Mouse (Mus musculus) kidney, postnatal 36 days (tissue): Measurements from ENCODE around the gene Spsb4.
"Not testable (repeated sequence)": the region's sequence is repeated elsewhere in the genome, so short reads cannot be mapped to it uniquely, and the experiment has no call there.

Experiments
- DNase-seq, 2 experiments: peaks; one replicate each; pipeline ENCODE4 v3.0.0; 2021 to 2022; ENCODE audit warnings: mixed read lengths in 2 of 2

The Spsb4 gene

GRCm38 (mm10) chr9:96948546-96948945 is 70.1 kb downstream of the Spsb4 start:
- no peak for DNase-seq

GRCm38 (mm10) chr9:96947171-96947570 is 71.5 kb downstream of the Spsb4 start:
- DNase-seq = no peak

- DNase-seq = no peak
These were observed 74.1 kb downstream of the Spsb4 start for GRCm38 (mm10) chr9:96944517-96944916.

GRCm38 (mm10) chr9:96942975-96943374 is 75.7 kb downstream of the Spsb4 start:
- DNase-seq = no peak

GRCm38 (mm10) chr9:96938887-96939286 is 79.8 kb downstream of the Spsb4 start:
- no peak for DNase-seq

GRCm38 (mm10) chr9:96936427-96936826 is 82.2 kb downstream of the Spsb4 start:
- not testable (repeated sequence) for DNase-seq

- no peak for DNase-seq
These were observed 82.9 kb downstream of the Spsb4 start for GRCm38 (mm10) chr9:96935556-96936300.

- DNase-seq = no peak
These were observed 83.8 kb downstream of the Spsb4 start for GRCm38 (mm10) chr9:96934816-96935215.

GRCm38 (mm10) chr9:96932751-96933150 is 85.9 kb downstream of the Spsb4 start:
- no peak for DNase-seq

- DNase-seq = no peak
These were observed 94.9 kb downstream of the Spsb4 start for GRCm38 (mm10) chr9:96923577-96924316.

- no peak for DNase-seq
These were observed 95.5 kb downstream of the Spsb4 start for GRCm38 (mm10) chr9:96923119-96923518.

- DNase-seq = peak; percentile 93 to 95
These were observed 101.8 kb downstream of the Spsb4 start for GRCm38 (mm10) chr9:96916620-96917538.

GRCm38 (mm10) chr9:96916076-96916475 is 102.6 kb downstream of the Spsb4 start:
- DNase-seq = no peak

GRCm38 (mm10) chr9:96914851-96915250 is 103.8 kb downstream of the Spsb4 start:
- peak; percentile 57 to 60 for DNase-seq

GRCm38 (mm10) chr9:96914005-96914404 is 104.6 kb downstream of the Spsb4 start:
- DNase-seq = no peak

GRCm38 (mm10) chr9:96909503-96909902 is 109.1 kb downstream of the Spsb4 start:
- no peak for DNase-seq

- DNase-seq = no peak
These were observed 109.9 kb downstream of the Spsb4 start for GRCm38 (mm10) chr9:96908737-96909136.

GRCm38 (mm10) chr9:96904360-96905355 is 114.0 kb downstream of the Spsb4 start:
- no peak for DNase-seq

GRCm38 (mm10) chr9:96899717-96900116 is 118.9 kb downstream of the Spsb4 start:
- no peak for DNase-seq

- no peak for DNase-seq
These were observed 119.6 kb downstream of the Spsb4 start for GRCm38 (mm10) chr9:96899004-96899403.

- DNase-seq = no peak
These were observed 122.0 kb downstream of the Spsb4 start for GRCm38 (mm10) chr9:96896690-96897089.

GRCm38 (mm10) chr9:96893582-96893981 is 125.1 kb downstream of the Spsb4 start:
- DNase-seq = peak; percentile 49 to 57
